Mouse (Mus musculus): ENCODE measurements at regions not wholly inside any gene's neighbourhood (a gene's known extent, or its start where the extent isn't known, plus 50 kb on each side); places are given as distances from the start of the nearest gene placed in this dataset.

DNA sequence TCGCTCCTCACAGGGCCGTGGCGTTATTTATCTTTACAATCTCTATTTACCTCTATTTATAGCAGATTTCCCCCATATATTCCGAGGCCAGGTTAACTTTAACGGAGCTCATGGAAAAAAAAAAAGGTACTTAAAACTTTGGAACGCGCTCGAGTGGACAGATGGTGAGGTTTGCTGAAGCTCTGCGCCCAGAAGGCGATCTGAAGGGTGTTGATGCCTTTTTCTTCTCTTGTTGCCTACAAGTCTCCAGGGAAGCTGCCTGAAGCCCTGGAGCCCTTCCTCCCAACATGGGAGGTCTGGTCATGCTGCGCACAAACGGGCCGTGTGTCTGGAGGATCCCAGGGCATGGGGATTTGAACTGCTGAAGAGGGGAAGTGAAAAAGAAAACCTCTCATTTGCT lies 130.9 kb downstream of the Gm26897 start:
- peak overlapping the region; percentile 50; the same call in 1 of the 2 replicates for H3K27ac ChIP-seq (ENCODE audit: low read depth, low read length)
- H3K4me2 ChIP-seq (ENCODE audit: low read depth): no peak overlapping the region
- H3K9ac ChIP-seq: no peak overlapping the region
- ATAC-seq: peak; percentile 77
- peak; percentile 80 for DNase-seq
- no peak for TF ChIP-seq CTCF (IDR thresholded peaks at IDR 0.05; ENCODE audit: low read depth)
- H3K4me3 ChIP-seq (ENCODE audit: low read depth, low read length): no peak overlapping the region
- H3K36me3 ChIP-seq (ENCODE audit: insufficient read depth): no peaks in the 10 kb centered on the region
- peaks cover 4% of the 10 kb centered on the region; the same call in 1 of the 2 replicates for H3K4me1 ChIP-seq (ENCODE audit: insufficient read depth)
- 56% methylated on average over 13 of the region's 13 CpGs for WGBS
- no peaks in the 10 kb centered on the region for H3K9me3 ChIP-seq (ENCODE audit: low read length)
- H3K27me3 ChIP-seq (ENCODE audit: insufficient read depth, low read length): no peaks in the 10 kb centered on the region

- Histone ChIP-seq H3K9me3 (ENCODE audit: low read length) (peaks cover 22% of the 10 kb centered on the region; the same call in 1 of the 2 replicates), H3K27ac (ENCODE audit: low read depth, low read length) (no peak overlapping the region), H3K4me1 (ENCODE audit: insufficient read depth) (peaks cover 4% of the 10 kb centered on the region; the same call in 1 of the 2 replicates), H3K4me3 (ENCODE audit: low read depth, low read length) (no peak overlapping the region), H3K4me2 (ENCODE audit: low read depth) (no peak overlapping the region), H3K9ac (no peak overlapping the region), H3K36me3 (ENCODE audit: insufficient read depth) (no peaks in the 10 kb centered on the region), H3K27me3 (ENCODE audit: insufficient read depth, low read length) (no peaks in the 10 kb centered on the region)
- DNase-seq (no peak), ATAC-seq (no peak)
- 46% methylated on average over 12 of the region's 12 CpGs for WGBS
- TF ChIP-seq CTCF (IDR thresholded peaks at IDR 0.05; ENCODE audit: low read depth): no peak
Measured at GRCm38 (mm10) chr5:111869011-111869410, 135.3 kb downstream of the Gm26897 start.

DNA sequence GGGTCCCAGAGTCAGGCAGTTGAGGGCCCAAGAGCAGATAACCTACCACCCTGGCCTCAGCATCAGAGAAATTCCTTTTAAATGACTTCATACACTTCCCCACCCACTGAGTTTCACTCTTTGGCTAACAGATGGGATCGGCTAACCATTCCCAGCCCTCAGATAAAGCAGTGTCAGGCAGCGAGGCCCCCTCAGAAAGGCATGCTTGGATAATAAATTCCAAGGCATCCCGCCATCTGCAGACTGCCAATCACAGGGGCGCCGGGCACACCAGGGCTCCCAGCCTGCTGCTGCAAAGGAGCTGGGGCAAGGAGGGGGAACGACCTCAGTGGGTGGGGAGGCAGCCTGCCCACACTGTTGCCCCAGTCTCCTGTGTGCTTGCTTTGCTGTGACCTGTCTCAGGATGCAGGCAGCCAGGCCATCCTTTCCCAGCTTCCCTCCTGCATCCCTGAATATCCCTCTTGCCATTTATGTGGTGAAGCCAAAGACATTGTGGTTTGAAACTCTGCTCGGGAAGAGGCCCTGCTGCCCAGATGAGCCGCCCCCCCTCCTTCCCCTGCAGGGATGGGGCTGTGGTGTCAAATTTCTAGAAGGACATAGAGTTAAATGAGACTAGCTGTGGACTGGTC lies 143.6 kb downstream of the Gm26897 start:
- ATAC-seq: peak; percentile 75

DNA sequence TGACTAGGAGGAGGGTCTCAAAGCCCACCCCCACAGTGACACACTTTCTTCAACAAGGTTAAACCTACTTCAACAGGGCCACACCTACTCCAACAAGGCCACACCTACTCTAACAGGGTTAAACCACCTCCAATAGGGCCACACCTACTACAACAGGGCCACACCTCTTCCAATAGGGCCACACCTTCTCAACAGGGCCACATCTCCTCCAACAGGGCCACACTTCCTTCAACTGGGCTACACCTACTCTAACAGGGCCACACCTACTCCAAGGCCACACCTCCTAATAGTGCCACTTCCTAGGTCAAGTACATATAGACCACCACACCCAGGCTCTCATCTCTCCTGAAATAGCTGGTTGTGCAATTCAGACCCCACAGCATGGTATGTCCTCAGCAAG lies 145.3 kb downstream of the Gm26897 start:
- H3K27me3 ChIP-seq (ENCODE audit: insufficient read depth, low read length): no peaks in the 10 kb centered on the region
- ATAC-seq: no peak
- no peak overlapping the region for H3K4me3 ChIP-seq (ENCODE audit: low read depth, low read length)

More for the DNA sequence above, 143.6 kb downstream of the Gm26897 start:
- H3K36me3 ChIP-seq (ENCODE audit: insufficient read depth): no peaks in the 10 kb centered on the region
- no peak overlapping the region for H3K9ac ChIP-seq
- H3K27me3 ChIP-seq (ENCODE audit: insufficient read depth, low read length): no peaks in the 10 kb centered on the region
- no peak overlapping the region for H3K4me2 ChIP-seq (ENCODE audit: low read depth)
- no peak overlapping the region for H3K27ac ChIP-seq (ENCODE audit: low read depth, low read length)
- H3K4me1 ChIP-seq (ENCODE audit: insufficient read depth): no peaks in the 10 kb centered on the region
- no peak for TF ChIP-seq CTCF (IDR thresholded peaks at IDR 0.05; ENCODE audit: low read depth)
- peak; percentile 56 for DNase-seq
- H3K9me3 ChIP-seq (ENCODE audit: low read length): peaks cover 10% of the 10 kb centered on the region; the same call in 1 of the 2 replicates
- WGBS: 4% methylated on average over 8 of the region's 8 CpGs
- no peak overlapping the region for H3K4me3 ChIP-seq (ENCODE audit: low read depth, low read length)

DNA sequence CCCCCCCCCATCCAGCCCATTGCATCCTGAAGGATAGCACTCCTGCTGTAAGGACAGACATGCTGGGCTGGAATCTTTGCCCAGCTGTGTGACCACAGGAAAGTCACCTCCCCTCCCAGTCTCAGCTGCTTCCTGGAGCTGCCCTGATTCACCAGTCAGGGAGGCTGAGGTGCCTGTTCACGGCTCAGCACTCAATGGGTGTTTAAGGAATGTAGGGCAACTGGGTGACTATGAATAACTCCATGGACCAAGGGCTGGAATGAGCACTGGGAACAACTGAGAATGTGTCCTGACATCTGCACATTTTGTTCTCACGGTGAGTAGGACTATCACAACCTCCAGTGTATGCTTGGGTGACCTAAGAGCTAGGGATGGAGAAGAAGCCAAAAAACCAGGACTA lies 146.5 kb downstream of the Gm26897 start:
- WGBS: 79% methylated on average over 2 of the region's 2 CpGs
- no peak for TF ChIP-seq CTCF (IDR thresholded peaks at IDR 0.05; ENCODE audit: low read depth)
- H3K27me3 ChIP-seq (ENCODE audit: insufficient read depth, low read length): no peaks in the 10 kb centered on the region

More for the DNA sequence above, 145.3 kb downstream of the Gm26897 start:
- no peak overlapping the region for H3K9ac ChIP-seq
- H3K9me3 ChIP-seq (ENCODE audit: low read length): no peaks in the 10 kb centered on the region
- H3K27ac ChIP-seq (ENCODE audit: low read depth, low read length): no peak overlapping the region
- no peak overlapping the region for H3K4me2 ChIP-seq (ENCODE audit: low read depth)
- DNase-seq: no peak
- no peaks in the 10 kb centered on the region for H3K36me3 ChIP-seq (ENCODE audit: insufficient read depth)
- TF ChIP-seq CTCF (IDR thresholded peaks at IDR 0.05; ENCODE audit: low read depth): no peak
- H3K4me1 ChIP-seq (ENCODE audit: insufficient read depth): no peaks in the 10 kb centered on the region

GRCm38 (mm10) chr5:111881517-111881916 lies 147.8 kb downstream of the Gm26897 start:
- ATAC-seq (no peak), DNase-seq (no peak)
- no peak overlapping the region for H3K4me2 ChIP-seq (ENCODE audit: low read depth)
- H3K9me3 ChIP-seq (ENCODE audit: low read length): no peaks in the 10 kb centered on the region
- no peak overlapping the region for H3K4me3 ChIP-seq (ENCODE audit: low read depth, low read length)
- no peak overlapping the region for H3K27ac ChIP-seq (ENCODE audit: low read depth, low read length)
- 39% methylated on average over 5 of the region's 5 CpGs for WGBS
- H3K27me3 ChIP-seq (ENCODE audit: insufficient read depth, low read length): no peaks in the 10 kb centered on the region
- H3K36me3 ChIP-seq (ENCODE audit: insufficient read depth): no peaks in the 10 kb centered on the region
- H3K4me1 ChIP-seq (ENCODE audit: insufficient read depth): no peaks in the 10 kb centered on the region
- no peak overlapping the region for H3K9ac ChIP-seq
- TF ChIP-seq CTCF (IDR thresholded peaks at IDR 0.05; ENCODE audit: low read depth): no peak

More for the DNA sequence above, 146.5 kb downstream of the Gm26897 start:
- Histone ChIP-seq H3K4me3 (ENCODE audit: low read depth, low read length) (no peak overlapping the region), H3K36me3 (ENCODE audit: insufficient read depth) (no peaks in the 10 kb centered on the region), H3K9me3 (ENCODE audit: low read length) (no peaks in the 10 kb centered on the region), H3K4me2 (ENCODE audit: low read depth) (no peak overlapping the region), H3K9ac (no peak overlapping the region), H3K27ac (ENCODE audit: low read depth, low read length) (no peak overlapping the region), H3K4me1 (ENCODE audit: insufficient read depth) (no peaks in the 10 kb centered on the region)
- DNase-seq (no peak), ATAC-seq (no peak)

GRCm38 (mm10) chr5:111887281-111887680 lies 153.6 kb downstream of the Gm26897 start:
- no peaks in the 10 kb centered on the region for H3K27me3 ChIP-seq (ENCODE audit: insufficient read depth, low read length)
- DNase-seq (no peak), ATAC-seq (no peak)
- H3K9ac ChIP-seq: no peak overlapping the region
- no peak for TF ChIP-seq CTCF (IDR thresholded peaks at IDR 0.05; ENCODE audit: low read depth)
- H3K4me2 ChIP-seq (ENCODE audit: low read depth): no peak overlapping the region
- H3K36me3 ChIP-seq (ENCODE audit: insufficient read depth): no peaks in the 10 kb centered on the region
- 80% methylated on average over 4 of the region's 4 CpGs for WGBS
- H3K9me3 ChIP-seq (ENCODE audit: low read length): no peaks in the 10 kb centered on the region
- no peak overlapping the region for H3K4me3 ChIP-seq (ENCODE audit: low read depth, low read length)
- H3K27ac ChIP-seq (ENCODE audit: low read depth, low read length): no peak overlapping the region
- H3K4me1 ChIP-seq (ENCODE audit: insufficient read depth): 0 out of 2 replicates have a peak, but pooled peaks cover 2% of the 10 kb centered on the region

All from forebrain, postnatal 0 days (tissue).